Mouse (Mus musculus): Measurements from ENCODE around the gene Scoc. TPM values are rescaled to one million over a fixed set of nuclear protein-coding genes. Genes with fewer than 3 reads are reported as not detected.

The Scoc gene
- total and polyA plus RNA-seq, 2 experiments from 2014 or later: 447 to 475 TPM

- DNase-seq (no peak), ATAC-seq (no peak)
- H3K4me1 ChIP-seq (ENCODE audit: insufficient read depth): no peaks in the 10 kb centered on the region
- no peaks in the 10 kb centered on the region for H3K36me3 ChIP-seq (ENCODE audit: insufficient read depth)
- no peaks in the 10 kb centered on the region for H3K9me3 ChIP-seq (ENCODE audit: low read length)
- 88% methylated on average over 10 of the region's 10 CpGs for WGBS
- H3K27me3 ChIP-seq (ENCODE audit: insufficient read depth, low read length): no peaks in the 10 kb centered on the region
- H3K4me2 ChIP-seq (ENCODE audit: low read depth): no peak overlapping the region
- no peak for TF ChIP-seq CTCF (IDR thresholded peaks at IDR 0.05; ENCODE audit: low read depth)
- no peak overlapping the region for H3K27ac ChIP-seq (ENCODE audit: low read depth, low read length)
- no peak overlapping the region for H3K9ac ChIP-seq
- no peak overlapping the region for H3K4me3 ChIP-seq (ENCODE audit: low read depth, low read length)
Measured at GRCm38 (mm10) chr8:83405548-83405947, 52.6 kb downstream of the Scoc start.

- no peak for DNase-seq
- TF ChIP-seq CTCF (IDR thresholded peaks at IDR 0.05; ENCODE audit: low read depth): no peak
- H3K4me1 ChIP-seq (ENCODE audit: insufficient read depth): no peaks in the 10 kb centered on the region
- no peaks in the 10 kb centered on the region for H3K36me3 ChIP-seq (ENCODE audit: insufficient read depth)
- 69% methylated on average over 4 of the region's 4 CpGs for WGBS
- ATAC-seq: no peak
- H3K9me3 ChIP-seq (ENCODE audit: low read length): no peaks in the 10 kb centered on the region
- no peak overlapping the region for H3K4me3 ChIP-seq (ENCODE audit: low read depth, low read length)
- H3K9ac ChIP-seq: no peak overlapping the region
- H3K27ac ChIP-seq (ENCODE audit: low read depth, low read length): no peak overlapping the region
- no peaks in the 10 kb centered on the region for H3K27me3 ChIP-seq (ENCODE audit: insufficient read depth, low read length)
- H3K4me2 ChIP-seq (ENCODE audit: low read depth): no peak overlapping the region
Measured at GRCm38 (mm10) chr8:83397726-83398125, 60.5 kb downstream of the Scoc start.

DNA sequence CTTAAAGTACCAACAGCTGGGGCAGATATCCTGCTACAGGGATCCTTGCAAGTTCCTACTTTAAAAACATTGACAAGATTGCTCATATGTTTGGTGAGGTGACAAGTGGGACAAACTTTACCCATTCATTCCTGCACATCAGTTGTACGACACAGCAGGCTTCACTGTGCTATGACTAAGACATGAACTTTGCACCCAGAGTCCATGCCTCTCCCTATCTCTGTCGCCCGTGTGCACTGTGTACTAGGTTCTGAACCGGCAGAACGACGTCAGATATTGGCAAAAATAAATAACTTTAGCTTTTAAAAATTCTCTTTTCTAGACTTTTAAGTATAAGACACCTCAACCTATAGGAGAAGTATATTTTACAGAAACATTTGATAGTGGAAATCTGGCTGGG is 61.5 kb downstream of the Scoc start:
- ATAC-seq: no peak
- H3K4me2 ChIP-seq (ENCODE audit: low read depth): no peak overlapping the region
- H3K9ac ChIP-seq: no peak overlapping the region
- no peaks in the 10 kb centered on the region for H3K27me3 ChIP-seq (ENCODE audit: insufficient read depth, low read length)
- WGBS: 91% methylated on average over 6 of the region's 6 CpGs
- no peaks in the 10 kb centered on the region for H3K4me1 ChIP-seq (ENCODE audit: insufficient read depth)
- no peaks in the 10 kb centered on the region for H3K36me3 ChIP-seq (ENCODE audit: insufficient read depth)
- TF ChIP-seq CTCF (IDR thresholded peaks at IDR 0.05; ENCODE audit: low read depth): no peak
- DNase-seq: no peak
- H3K9me3 ChIP-seq (ENCODE audit: low read length): no peaks in the 10 kb centered on the region
- H3K27ac ChIP-seq (ENCODE audit: low read depth, low read length): no peak overlapping the region
- H3K4me3 ChIP-seq (ENCODE audit: low read depth, low read length): no peak overlapping the region

- no peak overlapping the region for H3K27ac ChIP-seq (ENCODE audit: low read depth, low read length)
- 94% methylated on average over 5 of the region's 5 CpGs for WGBS
- H3K9ac ChIP-seq: no peak overlapping the region
- no peak for TF ChIP-seq CTCF (IDR thresholded peaks at IDR 0.05; ENCODE audit: low read depth)
- no peak overlapping the region for H3K4me2 ChIP-seq (ENCODE audit: low read depth)
- H3K4me1 ChIP-seq (ENCODE audit: insufficient read depth): peaks cover 6% of the 10 kb centered on the region; the same call in 1 of the 2 replicates
- H3K9me3 ChIP-seq (ENCODE audit: low read length): no peaks in the 10 kb centered on the region
- ATAC-seq (no peak), DNase-seq (no peak)
- no peaks in the 10 kb centered on the region for H3K36me3 ChIP-seq (ENCODE audit: insufficient read depth)
- H3K27me3 ChIP-seq (ENCODE audit: insufficient read depth, low read length): no peaks in the 10 kb centered on the region
- no peak overlapping the region for H3K4me3 ChIP-seq (ENCODE audit: low read depth, low read length)
Measured at GRCm38 (mm10) chr8:83394325-83394724, 63.9 kb downstream of the Scoc start.

DNA sequence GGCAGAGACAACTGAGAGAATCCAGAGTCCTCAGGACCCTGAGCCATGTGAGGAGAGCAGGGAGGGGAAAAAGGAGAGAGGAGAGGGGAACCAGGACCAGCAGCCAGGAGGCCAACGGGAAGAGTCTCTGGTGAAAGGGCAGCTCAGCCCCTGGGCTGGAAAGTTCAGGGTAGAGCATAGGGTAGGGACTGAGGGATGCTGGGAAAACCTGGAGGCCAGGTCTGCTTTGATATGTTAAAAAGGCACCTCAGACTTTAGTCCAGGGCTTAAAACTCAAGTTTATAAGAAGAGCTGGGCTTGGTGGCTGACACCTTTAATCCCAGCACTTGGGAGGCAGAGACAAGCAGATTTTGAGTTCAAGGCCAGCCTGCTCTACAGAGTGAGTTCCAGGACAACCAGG is 65.7 kb downstream of the Scoc start:
- no peaks in the 10 kb centered on the region for H3K27me3 ChIP-seq (ENCODE audit: insufficient read depth, low read length)
- no peak overlapping the region for H3K4me2 ChIP-seq (ENCODE audit: low read depth)
- 58% methylated on average over 1 of the region's 1 CpGs for WGBS
- peaks cover 6% of the 10 kb centered on the region; the same call in 1 of the 2 replicates for H3K4me1 ChIP-seq (ENCODE audit: insufficient read depth)
- H3K9me3 ChIP-seq (ENCODE audit: low read length): no peaks in the 10 kb centered on the region
- no peaks in the 10 kb centered on the region for H3K36me3 ChIP-seq (ENCODE audit: insufficient read depth)
- DNase-seq (no peak), ATAC-seq (no peak)
- no peak overlapping the region for H3K27ac ChIP-seq (ENCODE audit: low read depth, low read length)
- H3K9ac ChIP-seq: no peak overlapping the region
- no peak overlapping the region for H3K4me3 ChIP-seq (ENCODE audit: low read depth, low read length)
- no peak for TF ChIP-seq CTCF (IDR thresholded peaks at IDR 0.05; ENCODE audit: low read depth)

DNA sequence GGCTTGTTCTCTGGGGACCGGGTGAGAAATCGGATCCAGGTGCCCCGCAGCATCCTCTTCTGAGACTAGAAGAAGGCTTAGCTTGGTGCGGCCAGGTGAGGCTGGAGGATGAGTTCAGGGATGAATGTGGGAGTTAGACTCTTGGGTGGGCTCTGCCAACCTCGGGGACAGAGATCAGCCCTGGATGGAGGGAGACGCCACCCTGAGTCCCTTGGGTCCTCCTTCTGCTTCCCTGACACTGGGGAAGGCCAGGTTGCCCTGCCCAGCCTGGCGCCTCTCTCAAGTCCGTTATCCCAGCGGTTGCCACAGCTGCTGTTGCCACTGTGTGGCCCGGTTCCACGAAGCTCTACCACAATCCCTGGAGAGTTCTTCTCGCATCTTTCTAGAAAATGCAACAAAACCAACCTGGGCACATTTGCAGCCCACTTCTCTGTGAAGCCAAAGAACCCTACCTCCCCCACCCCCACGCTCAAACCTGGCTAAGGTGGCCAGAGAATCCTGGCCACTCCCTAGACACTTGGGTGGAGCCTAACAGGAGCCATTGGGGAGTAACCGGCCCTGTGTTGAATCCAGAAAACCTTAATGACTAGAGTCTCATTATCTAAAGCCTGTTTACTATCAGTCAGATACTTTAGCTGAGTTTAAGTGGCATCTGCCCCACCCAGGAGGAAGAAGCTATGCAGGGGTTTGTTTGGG is 68.0 kb downstream of the Scoc start:
- H3K4me2 ChIP-seq (ENCODE audit: low read depth): peak overlapping the region; percentile 85
- H3K4me1 ChIP-seq (ENCODE audit: insufficient read depth): peaks cover 6% of the 10 kb centered on the region; the same call in 1 of the 2 replicates
- peak; percentile 54 for ATAC-seq
- no peaks in the 10 kb centered on the region for H3K9me3 ChIP-seq (ENCODE audit: low read length)
- TF ChIP-seq CTCF (IDR thresholded peaks at IDR 0.05; ENCODE audit: low read depth): no peak
- peak overlapping the region; percentile 69 for H3K9ac ChIP-seq
- no peaks in the 10 kb centered on the region for H3K27me3 ChIP-seq (ENCODE audit: insufficient read depth, low read length)
- H3K36me3 ChIP-seq (ENCODE audit: insufficient read depth): no peaks in the 10 kb centered on the region
- peak overlapping the region; percentile 67 for H3K4me3 ChIP-seq (ENCODE audit: low read depth, low read length)
- WGBS: 3% methylated on average over 14 of the region's 14 CpGs
- no peak for DNase-seq
- no peak overlapping the region for H3K27ac ChIP-seq (ENCODE audit: low read depth, low read length)

GRCm38 (mm10) chr8:83389316-83390005 is 68.7 kb downstream of the Scoc start, which contains the start of gene Clgn:
TSS of gene Clgn (plus strand) at chr8:83389867.
- H3K4me2 ChIP-seq (ENCODE audit: low read depth): peak within 1 kb of the TSS; percentile 85
- 5% methylated on average over 41 of the region's 41 CpGs for WGBS
- no peak for TF ChIP-seq CTCF (IDR thresholded peaks at IDR 0.05; ENCODE audit: low read depth)
- H3K27me3 ChIP-seq (ENCODE audit: insufficient read depth, low read length): no peaks in the 10 kb centered on the region
- H3K9me3 ChIP-seq (ENCODE audit: low read length): no peaks in the 10 kb centered on the region
- peak within 1 kb of the TSS; percentile 67 for H3K4me3 ChIP-seq (ENCODE audit: low read depth, low read length)
- no peaks in the 10 kb centered on the region for H3K36me3 ChIP-seq (ENCODE audit: insufficient read depth)
- DNase-seq (peak; percentile 87), ATAC-seq (peak; percentile 95)
- H3K4me1 ChIP-seq (ENCODE audit: insufficient read depth): peaks cover 6% of the 10 kb centered on the region; the same call in 1 of the 2 replicates
- H3K9ac ChIP-seq: peak within 1 kb of the TSS; percentile 69
- no peak within 1 kb of the TSS for H3K27ac ChIP-seq (ENCODE audit: low read depth, low read length)

All from forebrain, postnatal 0 days (tissue).